Mouse (Mus musculus) monocyte, adult 59 days (primary cell): ENCODE measurements around the gene Cd19. TPM values are rescaled to one million over a fixed set of nuclear protein-coding genes. Genes with fewer than 3 reads are reported as not detected.

Source experiments
- total RNA-seq, 2 experiments: library from RNA; stranded (reverse); gene quantifications; one replicate each; pipeline ENCODE4 v1.2.4; 2023

Gene Cd19
- 1 to 10 TPM in 1 of 2 experiments, under 1 TPM in 1; 0.97 to 4.1 TPM for total RNA-seq

DNA sequence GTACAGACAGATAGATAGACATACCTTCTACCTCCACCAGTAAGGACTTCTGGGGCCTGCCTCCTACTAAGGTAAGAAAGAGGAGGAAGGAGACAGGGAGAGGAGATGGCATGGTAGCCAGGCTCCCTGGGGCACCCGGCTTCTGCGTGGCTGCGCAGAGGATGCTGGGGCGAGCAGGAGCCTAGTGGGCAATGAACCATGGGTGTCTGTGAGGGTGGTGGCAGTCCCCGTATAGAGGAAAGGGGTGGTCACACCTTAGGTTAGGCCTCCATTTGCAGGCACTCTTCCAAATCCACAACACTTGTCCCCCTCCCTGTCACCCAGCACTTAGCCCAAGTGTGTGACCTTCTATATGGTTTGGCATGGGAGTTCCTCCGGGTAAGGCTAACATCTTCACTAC, at the start of gene Cd19:
TSS of gene Cd19 (minus strand) at position 165 of the 400 bp plus-strand sequence.

DNA sequence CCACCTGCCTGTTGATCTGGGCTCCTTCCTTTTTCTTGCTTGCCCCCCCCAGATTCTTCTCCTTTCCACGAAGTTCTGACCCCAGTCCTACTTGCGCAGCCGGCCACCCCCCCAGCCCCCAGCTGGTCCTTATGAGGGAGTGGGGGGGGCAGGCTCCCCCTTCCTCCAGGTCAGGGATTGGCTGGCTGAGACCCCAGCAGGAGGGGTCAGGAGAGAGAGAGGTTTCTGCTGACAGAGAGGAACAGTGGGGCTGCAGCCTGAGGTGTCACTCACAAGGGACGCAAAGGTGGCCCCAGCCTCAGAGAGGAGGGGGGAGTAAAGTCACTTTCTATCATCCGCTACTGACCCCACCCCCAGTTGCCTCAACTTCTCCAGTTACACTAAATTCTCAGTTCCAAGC, 48.3 kb upstream of the Cd19 start, which contains the start of gene Atp2a1:
TSS of gene Atp2a1 (minus strand) at position 105 of the 400 bp plus-strand sequence.

DNA sequence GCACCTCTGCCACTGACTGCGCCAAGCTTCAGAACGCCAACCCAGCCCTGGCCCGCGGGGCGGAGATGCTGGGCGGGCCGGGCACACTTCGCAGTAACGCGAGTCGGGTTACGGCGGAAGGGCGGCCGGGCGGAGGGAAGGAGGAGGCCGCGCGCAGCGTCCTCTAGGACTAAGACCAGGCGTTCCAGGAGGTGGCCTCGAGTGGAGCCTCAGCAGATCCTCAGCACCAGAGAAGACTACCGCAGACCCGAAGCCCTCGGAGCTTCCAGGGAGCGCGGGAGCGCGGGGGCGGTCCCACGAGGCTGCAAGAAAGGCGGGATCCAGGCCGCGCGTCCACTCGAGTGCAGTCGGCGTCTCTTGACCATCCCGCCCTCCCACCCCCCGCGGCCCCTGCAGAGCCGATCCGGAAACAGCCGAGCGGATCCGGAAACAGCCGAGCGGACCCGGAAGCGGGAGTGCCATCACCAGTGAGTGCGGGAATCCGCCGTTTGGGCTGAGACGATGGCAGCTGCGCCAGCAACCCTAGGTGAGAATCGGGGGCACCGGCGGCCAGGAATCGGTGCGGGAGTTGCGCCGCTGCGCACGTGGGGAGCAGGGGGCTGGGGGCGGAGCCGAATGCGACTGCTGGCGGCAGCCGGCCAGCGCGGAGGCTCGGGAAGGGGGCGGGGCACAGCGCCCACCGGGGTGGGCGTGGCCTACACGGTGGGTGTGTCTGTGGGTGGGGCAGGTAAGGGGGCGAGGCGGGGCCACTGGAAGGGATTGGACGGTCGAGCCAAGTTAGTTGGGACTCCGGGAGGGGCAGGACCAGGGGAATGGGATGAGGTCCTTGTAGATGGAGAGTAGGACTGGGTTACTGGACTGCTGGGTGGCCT, 14.2 kb upstream of the Cd19 start, which contains the start of gene Rabep2:
TSS of gene Rabep2 (plus strand) at position 129 of the 872 bp plus-strand sequence.

DNA sequence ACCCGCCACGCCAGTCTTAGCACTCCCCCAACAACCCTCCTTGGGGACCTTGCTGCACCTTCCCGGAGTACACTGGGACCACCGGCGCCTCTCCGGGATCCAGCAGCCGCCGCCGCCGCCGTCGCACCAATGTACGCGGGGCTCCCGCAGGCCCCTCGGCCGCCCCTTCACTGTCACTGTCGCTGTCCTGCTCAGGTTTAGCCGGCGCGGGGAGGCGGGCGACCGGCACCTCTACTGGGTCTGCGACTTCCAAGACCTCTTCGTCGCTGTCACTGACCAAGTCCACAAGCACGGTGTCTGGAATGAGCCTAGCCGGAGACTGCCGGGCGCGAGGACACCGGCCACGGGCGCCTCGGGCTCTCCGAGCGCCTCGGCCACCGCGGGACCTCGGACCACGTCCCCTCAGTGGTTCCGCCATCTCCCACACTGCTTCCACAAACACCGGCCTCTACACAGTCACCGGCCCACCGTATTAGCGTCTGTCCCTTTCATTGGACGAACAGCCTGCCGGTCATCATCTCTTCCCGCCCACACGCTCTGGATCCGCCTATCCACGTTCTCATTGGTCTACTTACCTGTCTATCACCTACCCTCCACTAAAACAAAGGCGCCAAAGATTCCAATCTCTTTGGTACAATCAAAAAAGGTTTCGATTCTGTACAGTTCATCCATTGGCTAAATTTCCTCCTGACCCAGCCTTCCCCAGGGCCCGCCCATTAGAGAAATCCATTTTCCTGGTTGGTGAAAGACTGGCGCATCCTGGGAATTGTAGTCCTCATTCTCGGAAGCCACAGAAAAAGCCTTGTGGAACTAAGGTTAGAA, 18.2 kb downstream of the Cd19 start, which contains the start of gene Nfatc2ip:
TSS of gene Nfatc2ip (minus strand) at position 440 of the 822 bp plus-strand sequence.

DNA sequence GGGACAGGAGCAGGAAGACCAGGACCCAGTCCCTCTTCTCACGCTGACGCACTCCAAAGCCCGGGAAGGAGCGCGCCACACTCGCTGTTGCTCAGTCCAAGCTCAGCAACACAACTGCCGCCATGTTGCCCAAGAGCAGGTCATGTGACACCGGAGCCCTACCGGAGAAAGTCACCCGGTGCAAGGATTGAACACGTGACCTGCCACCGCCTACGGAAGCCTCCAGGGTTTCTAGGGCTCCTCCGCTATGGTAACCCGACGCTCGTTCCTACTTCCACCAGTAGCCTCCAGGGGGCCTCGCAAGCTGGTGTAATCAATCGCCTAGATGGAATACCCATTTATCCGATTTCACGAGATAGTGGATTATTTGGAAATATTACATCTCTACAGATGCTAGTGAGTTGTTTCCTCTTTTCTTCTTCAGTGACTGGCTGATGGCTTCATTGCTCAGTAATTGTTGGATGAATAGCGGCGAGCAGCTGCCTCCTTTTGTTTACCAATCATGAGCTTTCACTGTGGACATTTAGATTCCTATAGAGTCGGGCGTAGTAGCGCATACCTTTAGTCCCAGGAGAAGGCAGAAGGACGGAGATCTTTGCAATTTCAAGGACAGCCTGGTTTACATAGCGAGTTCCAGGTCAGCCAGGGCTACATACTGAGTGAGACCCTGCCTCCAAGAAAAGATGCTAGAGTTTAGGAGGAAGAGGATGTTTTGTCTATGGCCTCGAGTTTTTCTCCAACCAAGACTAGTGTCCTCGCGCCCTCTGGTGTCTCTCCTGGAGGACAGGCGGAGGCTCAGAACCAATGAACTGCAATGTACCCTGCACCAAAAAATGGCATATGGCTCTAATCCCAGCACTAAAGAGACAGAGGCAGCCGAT, 37.2 kb downstream of the Cd19 start, which contains the start of gene Spns1:
TSS of gene Spns1 (minus strand) at position 173 of the 881 bp plus-strand sequence.

DNA sequence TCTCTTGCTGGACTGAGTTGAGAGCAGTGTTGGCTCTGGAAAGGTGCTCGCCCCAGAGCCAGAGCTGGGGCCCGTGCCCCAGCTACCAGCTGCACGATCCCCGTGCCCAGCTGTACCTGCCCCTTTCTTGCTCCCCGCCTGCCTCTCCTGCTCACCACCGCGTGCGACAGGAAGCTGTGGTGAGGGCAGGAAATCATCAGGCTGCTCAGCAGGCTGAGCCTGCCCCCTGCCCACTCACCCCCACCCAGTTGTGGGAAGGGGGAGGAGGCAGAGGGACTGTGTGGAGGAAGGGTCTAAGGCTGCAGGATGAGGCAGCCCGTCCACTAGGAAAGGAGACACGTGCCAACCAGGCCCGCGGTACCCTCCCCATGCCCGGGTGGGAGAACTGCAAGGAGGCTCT, 45.3 kb downstream of the Cd19 start, which contains the start of gene Lat:
TSS of gene Lat (minus strand) at position 178 of the 400 bp plus-strand sequence.

Other genes with a start within 250 kb of the Cd19 start
- 10 to 100 TPM; 91.6 to 99.4 TPM for gene Xpo6, start 214.4 kb downstream of the Cd19 start, total RNA-seq
- 10 to 100 TPM; 20.0 to 23.4 TPM for gene Sbk1, start 142.3 kb downstream of the Cd19 start, total RNA-seq
- 1 to 10 TPM; 2.2 to 3.6 TPM for gene Lat, start 45.3 kb downstream of the Cd19 start, total RNA-seq
- 10 to 100 TPM; 49.8 to 66.4 TPM for gene Spns1, start 37.4 kb downstream of the Cd19 start, total RNA-seq
- gene Nfatc2ip, start 18.2 kb downstream of the Cd19 start, total RNA-seq: 10 to 100 TPM; 10.2 to 11.0 TPM
- gene Rabep2, start 13.9 kb upstream of the Cd19 start, total RNA-seq: 10 to 100 TPM; 24.3 to 33.5 TPM
- gene Atp2a1, start 48.2 kb upstream of the Cd19 start, total RNA-seq: 1 to 10 TPM; 1.9 to 3.2 TPM
- gene Sh2b1, start 60.5 kb upstream of the Cd19 start, total RNA-seq: 10 to 100 TPM; 36.6 to 38.8 TPM
- gene Tufm, start 72.5 kb upstream of the Cd19 start, total RNA-seq: 10 to 100 TPM; 34.1 to 35.5 TPM
- gene Atxn2l, start 88.5 kb upstream of the Cd19 start, total RNA-seq: 100 to 1,000 TPM; 169 to 183 TPM
- 100 to 1,000 TPM; 123 to 127 TPM for gene Eif3c, start 151.5 kb upstream of the Cd19 start, total RNA-seq
- 100 to 1,000 TPM; 108 to 125 TPM for gene Apobr, start 170.1 kb upstream of the Cd19 start, total RNA-seq
- 100 to 1,000 TPM; 241 to 250 TPM for gene Cln3, start 170.9 kb upstream of the Cd19 start, total RNA-seq
- gene Il27, start 180.1 kb upstream of the Cd19 start, total RNA-seq: 10 to 100 TPM; 10.8 to 13.3 TPM
- gene Nupr1, start 216.0 kb upstream of the Cd19 start, total RNA-seq: 10 to 100 TPM; 83.7 to 95.7 TPM
- 10 to 100 TPM; 31.8 to 41.5 TPM for gene Sgf29, start 234.4 kb upstream of the Cd19 start, total RNA-seq